Mouse (Mus musculus) forelimb bud, embryonic 11.5 days (tissue): ENCODE measurements around the gene Fsd1l.

Experiments used
- DNase-seq: peaks from one replicate; pipeline ENCODE4 v3.0.0-alpha.2; 2012; ENCODE audit warnings: low read depth, low spot score

The Fsd1l gene

GRCm38 (mm10) chr4:53631316-53632010, at the start of gene Fsd1l:
Fsd1l (plus strand) TSS chr4:53631471.
- DNase-seq: peak; percentile 71

GRCm38 (mm10) chr4:53587676-53588075, 43.6 kb upstream of the Fsd1l start:
- DNase-seq: no peak

GRCm38 (mm10) chr4:53588936-53589335, 42.3 kb upstream of the Fsd1l start:
- no peak for DNase-seq

GRCm38 (mm10) chr4:53589466-53589865, 41.8 kb upstream of the Fsd1l start:
- no peak for DNase-seq

GRCm38 (mm10) chr4:53590163-53590562, 41.1 kb upstream of the Fsd1l start:
- no peak for DNase-seq

GRCm38 (mm10) chr4:53590691-53591447, 40.4 kb upstream of the Fsd1l start:
- DNase-seq: no peak

- no peak for DNase-seq
Observed at GRCm38 (mm10) chr4:53591536-53591935, 39.7 kb upstream of the Fsd1l start.

- no peak for DNase-seq
Observed at GRCm38 (mm10) chr4:53591941-53592340, 39.3 kb upstream of the Fsd1l start.

GRCm38 (mm10) chr4:53592386-53592785, 38.9 kb upstream of the Fsd1l start:
- DNase-seq: no peak

GRCm38 (mm10) chr4:53594204-53594603, 37.1 kb upstream of the Fsd1l start:
- DNase-seq: peak; percentile 66

GRCm38 (mm10) chr4:53595246-53596062, 35.8 kb upstream of the Fsd1l start:
- no peak for DNase-seq

GRCm38 (mm10) chr4:53596063-53596895, 35.0 kb upstream of the Fsd1l start:
- no peak for DNase-seq

- DNase-seq: peak; percentile 29
Observed at GRCm38 (mm10) chr4:53600462-53600861, 30.8 kb upstream of the Fsd1l start.

- no peak for DNase-seq
Observed at GRCm38 (mm10) chr4:53614576-53615225, 16.6 kb upstream of the Fsd1l start.

- DNase-seq: no peak
Observed at GRCm38 (mm10) chr4:53617968-53618367, 13.3 kb upstream of the Fsd1l start.

GRCm38 (mm10) chr4:53620104-53620503, 11.2 kb upstream of the Fsd1l start:
- DNase-seq: no peak

- DNase-seq: no peak
Observed at GRCm38 (mm10) chr4:53621084-53621483, 10.2 kb upstream of the Fsd1l start.

GRCm38 (mm10) chr4:53621490-53621889, 9.8 kb upstream of the Fsd1l start:
- no peak for DNase-seq

GRCm38 (mm10) chr4:53623711-53624110, 7.6 kb upstream of the Fsd1l start:
- no peak for DNase-seq

GRCm38 (mm10) chr4:53624816-53625215, 6.5 kb upstream of the Fsd1l start:
- no peak for DNase-seq

GRCm38 (mm10) chr4:53625263-53625662, 6.0 kb upstream of the Fsd1l start:
- DNase-seq: no peak
